Mouse (Mus musculus): Measurements from ENCODE around the gene Hist1h4j.

DNA sequence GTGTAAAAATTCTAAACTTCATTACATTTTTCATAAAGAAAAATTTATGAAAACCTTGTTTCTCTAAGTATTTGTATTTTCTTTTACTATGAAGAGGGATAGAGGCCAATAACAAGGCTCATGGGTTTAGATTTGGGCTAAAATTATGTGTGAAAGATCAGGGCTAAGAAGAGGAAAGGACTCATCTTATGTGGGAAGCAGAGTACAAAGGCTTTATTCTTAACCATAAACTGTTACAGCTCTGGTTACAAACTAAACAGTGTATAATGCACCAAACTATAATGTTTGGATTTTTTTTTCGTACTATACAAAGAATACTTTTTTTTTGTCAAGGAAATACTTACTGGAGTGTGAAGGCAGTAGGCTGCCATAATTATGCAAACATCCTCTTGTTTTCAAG lies 20.8 kb downstream of the Hist1h4j start:
- TF ChIP-seq EP300 (IDR thresholded peaks at IDR 0.05; ENCODE audit: low read depth), result no peak
- no peak for TF ChIP-seq CTCF (IDR thresholded peaks at IDR 0.05; ENCODE audit: low read depth)

All from heart, postnatal 0 days (tissue).